Mouse (Mus musculus) layer of hippocampus, adult 6 months (tissue): Measurements from ENCODE around the gene Sult2a7. TPM values are rescaled to one million over a fixed set of nuclear protein-coding genes. Genes with fewer than 3 reads are reported as not detected.

Experiments used
- long read RNA-seq, 2 experiments: library from polyadenylated mRNA; unstranded; transcript quantifications; one replicate each; pipeline ENCODE4 v2.0.0; 2019 to 2020
- polyA plus RNA-seq: library from polyadenylated mRNA; unstranded; fragments of <200 nt; fragmentation: Nextera tagmentation; gene quantifications from 2 replicates; pipeline ENCODE4 v1.2.3, GENCODE M21; 2021

The Sult2a7 gene
- not detected in 2 replicates for polyA plus RNA-seq
- long read RNA-seq, experiment 1, result 0 reads
- long read RNA-seq, experiment 2, result 0 reads

DNA sequence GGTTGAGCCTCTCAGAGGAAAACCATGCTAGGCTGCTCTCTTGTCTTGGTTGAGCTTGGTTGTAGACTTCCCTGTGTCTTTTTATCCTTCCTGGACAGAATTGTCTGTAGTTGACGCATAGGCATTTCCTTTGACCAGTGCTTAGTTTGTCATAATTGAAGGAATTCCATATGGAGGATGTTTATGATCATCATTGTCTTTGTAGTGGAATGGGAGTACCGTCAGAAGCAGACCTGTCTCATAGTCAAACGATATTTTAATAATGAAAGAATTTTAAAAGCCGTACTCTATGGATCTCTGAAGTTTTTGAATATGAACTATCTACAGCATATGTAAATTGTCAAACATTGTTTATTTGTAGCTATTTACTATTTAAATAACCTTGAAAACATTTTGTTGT is at the start of gene Sult2a7:
Gene Sult2a7, minus strand, starts transcription at position 101 of the 400 bp plus-strand sequence.

GRCm38 (mm10) chr7:14446534-14446933 is 47.5 kb downstream of the Sult2a7 start, which contains the start of gene Sult2a8:
Gene Sult2a8, minus strand, starts transcription at chr7:14446769.

Other genes starting within 250 kb of the Sult2a7 start
- not detected in 2 replicates for gene Sult2a6, start 239.4 kb downstream of the Sult2a7 start, polyA plus RNA-seq
- gene Obox8, start 160.7 kb downstream of the Sult2a7 start, polyA plus RNA-seq, result not detected in 2 replicates
- not detected in 2 replicates for gene Sult2a8, start 47.5 kb downstream of the Sult2a7 start, polyA plus RNA-seq
- gene Vmn1r90, start 69.3 kb upstream of the Sult2a7 start, polyA plus RNA-seq, result not detected in 2 replicates
- gene Obox7, start 165.3 kb upstream of the Sult2a7 start, polyA plus RNA-seq, result not detected in 2 replicates